Mouse (Mus musculus) lung, adult 2 months (tissue): Measurements from ENCODE around the gene Rab44.

Source experiments
- CTCF ChIP-seq: fragments of 200-500 bp; IDR thresholded peaks from 2 replicates; pipeline ENCODE4 v1.5.1; 2011; ENCODE audit warnings: mild to moderate bottlenecking, low read length, control low read depth; ENCODE audit not compliant: insufficient read depth
- POLR2A ChIP-seq: fragments of 200-500 bp; IDR thresholded peaks from 2 replicates; pipeline ENCODE4 v1.6.1; 2011; ENCODE audit warnings: low read depth, mild to moderate bottlenecking, control low read depth, low read length, borderline replicate concordance; ENCODE audit errors: extremely low read depth

DNA sequence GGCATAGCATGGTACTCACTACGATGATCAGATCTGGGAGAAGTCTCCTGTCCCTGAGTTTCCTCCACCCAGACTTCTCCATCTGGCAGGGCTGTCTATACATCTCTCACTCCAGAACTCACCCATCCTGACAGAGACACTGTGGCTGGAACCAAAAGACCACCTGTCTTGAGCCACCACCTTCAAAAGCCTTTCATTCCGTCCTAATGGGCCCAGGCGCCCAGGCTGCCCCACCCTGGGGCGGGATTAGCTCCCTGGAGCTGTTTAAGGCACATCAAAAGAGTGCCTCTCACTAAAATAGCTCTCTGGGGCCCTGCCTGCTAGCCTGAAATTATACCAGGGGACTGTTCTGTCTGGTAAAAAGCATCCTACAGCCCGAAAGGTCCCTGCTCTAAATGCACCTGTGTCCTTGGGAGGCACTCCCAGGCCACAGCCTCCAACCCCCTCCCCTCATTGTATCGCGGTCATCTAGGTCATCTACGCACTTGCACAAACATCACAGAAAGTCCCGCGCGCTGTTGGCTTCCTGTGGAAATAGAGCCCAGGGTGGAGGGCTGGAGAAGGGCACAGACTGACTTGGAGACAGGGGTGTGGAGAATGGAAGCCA, 41.1 kb upstream of the Rab44 start:
- TF ChIP-seq CTCF: no peak
- no peak for TF ChIP-seq POLR2A
